Mouse (Mus musculus): ENCODE measurements around the gene Gm17093. TPM values are rescaled to one million over a fixed set of nuclear protein-coding genes. Genes with fewer than 3 reads are reported as not detected.
"Not testable (repeated sequence)": the region's sequence is repeated elsewhere in the genome, so short reads cannot be mapped to it uniquely, and the experiment has no call there.

Gene Gm17093
- total RNA-seq (2022): not detected

- DNase-seq (ENCODE audit: low spot score): not testable (repeated sequence)
These were observed at the start of gene Gm17093 for GRCm38 (mm10) chr14:44517976-44518375. Gm17093 (plus strand) TSS chr14:44518276.

DNA sequence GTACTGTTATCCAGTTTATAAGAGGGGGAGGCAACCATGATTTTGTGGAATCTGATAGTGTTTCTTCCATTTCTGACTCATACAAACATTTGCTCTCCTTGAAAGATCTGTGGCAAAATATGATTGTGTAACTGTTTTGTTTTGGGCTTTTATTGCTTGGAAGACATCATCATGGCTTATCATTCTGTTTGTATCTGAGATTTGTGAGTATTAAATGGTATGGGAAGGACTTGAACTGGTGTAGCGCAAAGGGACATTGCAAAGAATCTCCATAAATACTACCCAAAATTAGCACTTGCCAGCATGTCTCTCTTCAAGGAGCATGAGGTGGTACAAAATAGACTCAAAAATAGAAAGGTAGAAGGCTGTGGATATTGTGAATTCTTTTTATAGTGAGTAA, 25.9 kb upstream of the Gm17093 start, which contains the start of gene BC061237:
Gene BC061237, plus strand, starts transcription at position 301 of the 400 bp plus-strand sequence.
- DNase-seq (ENCODE audit: low spot score): not testable (repeated sequence)

DNA sequence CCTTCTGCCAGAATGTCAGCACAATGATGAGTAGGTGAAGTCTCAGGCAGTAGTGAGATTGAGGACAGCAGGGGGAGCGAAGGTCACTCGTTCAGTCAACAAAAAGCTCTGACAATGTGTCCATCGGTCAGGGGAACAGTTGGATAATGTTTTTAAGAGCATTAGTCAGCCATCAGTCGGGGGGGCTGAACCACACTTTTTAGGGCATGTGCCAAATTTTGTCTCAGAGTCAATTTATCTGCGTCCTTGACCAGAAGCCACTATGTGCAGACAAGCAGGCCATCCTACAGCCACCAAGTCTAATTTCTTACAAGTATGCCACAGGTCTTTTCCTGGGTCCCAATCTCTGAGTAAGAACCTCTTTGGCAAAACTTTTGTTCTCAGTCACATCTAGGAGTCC, 29.9 kb downstream of the Gm17093 start:
- DNase-seq (ENCODE audit: low spot score): not testable (repeated sequence)

Other genes with a start within 250 kb of the Gm17093 start
- not detected for gene Gm8220, start 232.7 kb upstream of the Gm17093 start, total RNA-seq (2022)
- gene Gm5930, start 179.7 kb upstream of the Gm17093 start, total RNA-seq (2022): not detected
- gene Gm8229, start 152.9 kb upstream of the Gm17093 start, total RNA-seq (2022): not detected
- gene Gm3371, start 107.6 kb upstream of the Gm17093 start, total RNA-seq (2022): not detected
- not detected for gene Gm8232, start 84.6 kb upstream of the Gm17093 start, total RNA-seq (2022)
- gene BC061237, start 25.8 kb upstream of the Gm17093 start, total RNA-seq (2022): not detected
- not detected for gene Gm8247, start 64.9 kb downstream of the Gm17093 start, total RNA-seq (2022)
- not detected for gene Gm5624, start 109.7 kb downstream of the Gm17093 start, total RNA-seq (2022)
- gene Gm8257, start 188.2 kb downstream of the Gm17093 start, total RNA-seq (2022): not detected
- not detected for gene Gm8267, start 232.1 kb downstream of the Gm17093 start, total RNA-seq (2022)

All from heart, adult 8-10 months (tissue).